Mouse (Mus musculus): ENCODE results near the gene Bhlha15.

- no peak for TF ChIP-seq GATA1 (IDR thresholded peaks at IDR 0.05; ENCODE audit: borderline replicate concordance, low read length)
- TF ChIP-seq CTCF (IDR thresholded peaks at IDR 0.05; ENCODE audit: low read depth, low read length): no peak
- TF ChIP-seq POLR2AphosphoS5 (IDR thresholded peaks at IDR 0.05; ENCODE audit: insufficient replicate concordance, low read depth, low read length): no peak
These were observed 20.7 kb upstream of the Bhlha15 start for GRCm38 (mm10) chr5:144169275-144169975.
